Mouse (Mus musculus): ENCODE measurements around the gene Rnf227. TPM values are rescaled to one million over a fixed set of nuclear protein-coding genes. Genes with fewer than 3 reads are reported as not detected.
A peak's percentile ranks its signal among the peaks of the same experiment; 100 is the strongest.
"Not testable (repeated sequence)": the region's sequence is repeated elsewhere in the genome, so short reads cannot be mapped to it uniquely, and the experiment has no call there.

Rnf227 gene
- total RNA-seq (2017), result 10.7 and 14.6 TPM in 2 replicates

DNA sequence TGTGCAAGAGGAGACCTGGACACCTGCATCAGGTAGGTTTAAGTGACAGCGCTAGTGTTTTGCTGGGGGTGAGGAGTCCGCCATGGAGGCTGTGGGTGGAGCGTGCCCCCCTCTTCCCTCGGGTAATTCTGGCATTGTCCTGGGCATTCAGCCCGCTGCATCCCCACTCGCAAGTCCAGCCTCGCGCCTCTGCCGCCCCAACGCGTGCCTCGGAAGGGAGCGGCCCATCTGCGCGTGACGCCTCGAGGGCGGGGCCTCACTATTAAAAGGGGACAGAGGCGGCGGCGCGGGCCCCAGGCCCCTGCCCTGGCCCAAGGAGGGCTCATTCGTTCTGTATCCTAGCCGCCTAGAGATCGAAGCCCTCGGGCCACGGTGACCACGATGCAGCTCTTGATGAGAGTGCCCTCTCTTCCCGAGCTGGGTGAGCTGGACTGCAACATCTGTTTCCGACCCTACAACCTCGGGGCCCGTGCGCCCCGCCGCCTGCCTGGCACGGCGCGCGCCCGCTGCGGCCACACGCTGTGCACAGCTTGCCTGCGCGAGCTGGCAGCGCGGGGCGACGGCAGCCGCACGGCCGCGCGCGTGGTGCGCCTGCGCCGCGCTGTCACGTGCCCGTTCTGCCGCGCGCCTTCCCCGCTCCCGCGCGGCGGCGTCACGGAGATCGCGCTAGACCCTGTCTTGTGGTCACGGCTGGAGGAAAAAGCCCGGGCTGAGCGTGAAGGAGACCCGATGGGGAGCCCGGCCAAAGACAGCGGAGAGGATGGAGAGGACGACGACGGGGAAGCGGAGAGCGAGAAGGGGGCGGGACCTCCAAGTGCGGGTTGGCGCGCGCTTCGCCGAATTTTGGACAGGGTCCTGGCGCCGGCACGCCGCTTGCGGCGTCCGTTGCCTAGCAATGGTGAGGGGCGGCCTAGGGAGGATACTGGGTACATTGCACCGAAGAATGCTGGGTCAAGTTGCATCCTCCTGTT is at the start of gene Rnf227:
TSS of gene Rnf227 (plus strand) at position 301 of the 971 bp plus-strand sequence.
- ATAC-seq (replicated peaks in 1 of 2; ENCODE audit: insufficient read depth in 1 of 2, low FRiP score in 2 of 2, low TSS enrichment in 1 of 2, low read depth in 1 of 2, poor library complexity in 2 of 2, severe bottlenecking in 2 of 2), result peak; percentile 29 to 40

DNA sequence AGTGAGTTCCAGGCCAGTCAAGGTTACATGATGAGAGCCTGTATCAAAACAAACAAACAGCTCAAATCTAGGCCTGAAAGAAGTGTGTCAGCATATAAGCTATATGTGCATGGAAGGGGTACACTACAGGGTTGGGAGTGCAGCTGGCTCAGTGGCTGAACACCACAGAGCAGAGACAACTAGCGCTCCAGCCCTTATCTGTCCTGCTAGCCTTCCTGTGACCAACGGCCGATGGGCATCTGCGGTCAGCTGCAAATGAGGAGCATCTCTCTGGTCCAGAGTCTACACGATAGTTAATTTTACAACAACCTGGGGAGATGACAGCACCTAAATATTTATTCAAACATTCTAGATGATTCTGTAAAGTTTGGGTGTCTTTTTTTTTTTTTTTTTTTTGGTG is 49.1 kb upstream of the Rnf227 start:
- no peak for ATAC-seq (replicated peaks in 1 of 2; ENCODE audit: insufficient read depth in 1 of 2, low FRiP score in 2 of 2, low TSS enrichment in 1 of 2, low read depth in 1 of 2, poor library complexity in 2 of 2, severe bottlenecking in 2 of 2)

DNA sequence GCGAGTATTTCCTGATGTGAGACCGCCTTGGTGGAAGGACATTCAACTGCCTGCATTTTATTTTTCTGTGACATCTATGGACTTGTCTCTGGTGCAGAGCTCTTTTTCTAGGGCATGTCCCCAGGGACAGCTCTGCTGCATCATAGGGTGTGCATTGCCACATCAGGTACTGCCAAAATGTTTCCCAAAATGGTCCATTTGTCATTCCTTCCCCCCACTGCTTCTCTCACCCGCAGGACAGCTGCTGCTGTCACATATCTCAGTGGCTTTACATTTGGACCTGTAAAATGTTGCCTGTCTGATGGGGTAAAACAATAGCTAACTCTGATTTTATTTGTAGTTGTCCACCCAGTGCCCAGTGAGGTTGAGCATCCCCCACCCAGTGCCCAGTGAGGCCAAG is 45.0 kb upstream of the Rnf227 start:
- ATAC-seq (replicated peaks in 1 of 2; ENCODE audit: insufficient read depth in 1 of 2, low FRiP score in 2 of 2, low TSS enrichment in 1 of 2, low read depth in 1 of 2, poor library complexity in 2 of 2, severe bottlenecking in 2 of 2), result no peak

DNA sequence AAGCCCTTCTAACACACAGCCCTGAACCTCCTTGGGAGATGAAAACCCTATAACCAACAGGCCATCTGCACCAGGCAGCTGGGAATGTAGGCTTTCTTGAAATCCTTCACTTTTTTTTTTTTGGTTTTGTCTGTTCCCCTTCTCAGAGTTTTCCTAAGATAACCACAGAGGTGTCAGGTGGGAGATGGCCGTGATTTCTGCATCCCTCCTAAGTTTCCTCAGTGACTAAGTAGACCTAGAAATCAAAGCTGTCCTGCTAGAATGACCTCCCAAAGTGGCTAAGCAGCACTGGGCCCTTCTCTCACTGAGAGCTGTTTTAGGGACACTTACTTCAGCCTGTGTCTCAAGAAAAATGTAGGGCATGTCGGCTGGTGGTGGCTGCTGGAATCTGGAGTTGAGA is 42.5 kb upstream of the Rnf227 start:
- no peak for ATAC-seq (replicated peaks in 1 of 2; ENCODE audit: insufficient read depth in 1 of 2, low FRiP score in 2 of 2, low TSS enrichment in 1 of 2, low read depth in 1 of 2, poor library complexity in 2 of 2, severe bottlenecking in 2 of 2)

DNA sequence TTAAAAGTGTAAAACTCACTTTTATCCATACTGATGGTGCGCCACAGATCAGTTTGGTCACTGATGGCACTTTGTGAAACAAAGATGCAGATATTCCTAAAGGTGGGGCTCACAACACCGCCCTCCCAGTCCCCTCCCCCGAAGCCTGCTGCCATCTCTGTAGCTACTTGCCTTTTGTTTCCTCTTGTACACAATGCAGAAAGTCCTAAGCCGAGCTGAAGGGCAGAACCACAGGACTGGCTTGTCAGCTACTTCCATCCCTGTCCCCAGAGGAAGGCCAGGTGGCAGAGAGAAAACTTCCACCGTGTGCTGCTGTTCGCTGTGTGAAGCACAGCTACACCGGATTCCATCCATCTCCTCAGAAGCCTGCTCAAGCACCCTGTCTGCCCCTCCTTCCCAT is 42.0 kb upstream of the Rnf227 start:
- ATAC-seq (replicated peaks in 1 of 2; ENCODE audit: insufficient read depth in 1 of 2, low FRiP score in 2 of 2, low TSS enrichment in 1 of 2, low read depth in 1 of 2, poor library complexity in 2 of 2, severe bottlenecking in 2 of 2), result no peak

DNA sequence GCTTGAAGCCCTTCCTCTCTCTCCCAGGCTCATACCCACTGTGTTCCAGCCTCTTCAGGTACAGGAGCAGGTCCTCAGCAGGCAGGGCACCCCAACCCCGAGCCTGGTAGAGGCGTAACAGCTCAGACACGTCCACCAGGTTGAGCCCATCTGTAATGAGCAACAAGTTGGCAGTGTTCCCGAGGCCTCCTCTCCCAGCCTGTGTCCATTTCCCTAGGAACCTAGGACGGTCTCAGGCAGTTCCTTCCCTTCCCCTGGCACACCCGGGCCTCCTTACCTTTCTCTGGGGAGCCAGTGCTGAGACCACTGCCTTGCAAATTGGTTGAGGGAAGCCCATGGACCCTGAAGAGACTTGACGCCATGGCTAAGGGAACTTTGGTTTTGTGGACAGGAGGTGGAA is 37.4 kb upstream of the Rnf227 start:
- no peak for ATAC-seq (replicated peaks in 1 of 2; ENCODE audit: insufficient read depth in 1 of 2, low FRiP score in 2 of 2, low TSS enrichment in 1 of 2, low read depth in 1 of 2, poor library complexity in 2 of 2, severe bottlenecking in 2 of 2)

DNA sequence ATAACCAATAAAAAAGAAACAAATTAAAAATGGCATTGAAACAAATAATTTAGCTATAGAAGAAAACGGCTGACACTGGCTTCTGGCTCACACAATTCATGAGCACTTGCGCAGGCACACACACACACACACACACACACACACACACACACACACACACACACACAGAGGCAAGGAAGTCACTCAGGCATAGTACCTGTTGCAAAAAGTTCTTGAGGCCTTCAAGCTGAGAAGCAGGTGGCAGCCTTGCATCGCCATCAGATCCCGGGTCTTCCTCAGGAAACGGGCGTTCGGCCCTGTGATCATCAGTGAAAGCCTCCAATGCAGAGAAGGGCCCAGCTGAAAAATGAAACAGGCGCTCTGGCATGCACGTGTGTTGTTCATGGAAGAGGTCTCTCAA is 35.0 kb upstream of the Rnf227 start:
- no peak for ATAC-seq (replicated peaks in 1 of 2; ENCODE audit: insufficient read depth in 1 of 2, low FRiP score in 2 of 2, low TSS enrichment in 1 of 2, low read depth in 1 of 2, poor library complexity in 2 of 2, severe bottlenecking in 2 of 2)

DNA sequence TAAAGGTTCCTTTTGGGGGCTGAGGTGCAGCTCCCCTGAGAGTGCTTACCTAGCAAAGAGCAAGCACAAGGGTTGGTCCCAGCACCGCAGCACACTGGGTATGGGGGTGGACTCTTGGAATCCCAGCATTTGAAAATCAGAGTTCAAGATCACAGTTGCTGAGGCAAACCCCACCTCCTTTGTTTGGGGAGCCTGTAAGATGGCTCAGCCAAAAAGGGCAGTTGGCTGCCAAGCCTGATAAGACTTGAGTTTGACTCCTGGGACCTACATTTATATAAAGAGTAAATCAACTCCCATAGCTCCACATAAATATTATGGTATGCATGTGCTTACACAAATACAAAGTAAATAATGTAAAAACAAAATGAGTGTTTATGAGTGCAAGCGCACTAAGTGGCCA is 34.2 kb upstream of the Rnf227 start:
- ATAC-seq (replicated peaks in 1 of 2; ENCODE audit: insufficient read depth in 1 of 2, low FRiP score in 2 of 2, low TSS enrichment in 1 of 2, low read depth in 1 of 2, poor library complexity in 2 of 2, severe bottlenecking in 2 of 2), result no peak

DNA sequence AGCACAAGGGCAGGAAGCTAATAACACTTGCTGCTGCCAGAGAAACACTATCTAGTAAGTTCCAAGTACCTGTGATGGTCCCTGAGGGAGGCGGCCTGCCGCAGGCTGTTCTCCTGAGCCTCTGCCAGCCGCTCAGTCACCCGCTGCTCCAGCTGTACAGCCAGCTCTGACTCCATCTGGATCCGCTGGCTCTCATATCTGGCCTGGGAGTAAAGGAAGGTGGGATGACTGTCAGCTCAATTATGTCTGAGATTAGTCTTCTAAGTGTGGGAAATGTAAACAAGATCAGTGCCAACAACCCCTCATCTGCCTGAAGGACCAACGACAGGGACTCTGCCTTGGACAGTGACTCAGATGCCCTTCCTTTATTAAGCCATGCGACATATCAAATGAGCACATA is 29.0 kb upstream of the Rnf227 start:
- no peak for ATAC-seq (replicated peaks in 1 of 2; ENCODE audit: insufficient read depth in 1 of 2, low FRiP score in 2 of 2, low TSS enrichment in 1 of 2, low read depth in 1 of 2, poor library complexity in 2 of 2, severe bottlenecking in 2 of 2)

DNA sequence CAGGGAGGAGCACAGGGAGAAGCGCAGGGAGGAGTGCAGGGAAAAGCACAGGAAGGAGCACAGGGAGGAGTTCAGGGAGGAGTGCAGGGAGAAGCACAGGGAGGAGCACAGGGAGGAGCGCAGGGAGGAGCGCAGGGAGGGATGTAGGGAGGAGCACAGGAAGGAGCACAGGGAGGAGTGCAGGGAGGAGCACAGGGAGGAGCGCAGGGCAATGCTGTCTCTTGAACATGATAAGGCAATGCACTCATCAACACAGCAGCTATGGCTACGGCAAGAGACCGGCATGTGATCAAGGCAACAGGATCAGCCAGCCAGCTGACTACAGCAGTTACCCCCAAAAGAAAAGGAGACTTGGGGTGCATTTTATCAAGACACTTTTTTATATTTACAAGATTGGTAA is 23.9 kb upstream of the Rnf227 start:
- no peak for ATAC-seq (replicated peaks in 1 of 2; ENCODE audit: insufficient read depth in 1 of 2, low FRiP score in 2 of 2, low TSS enrichment in 1 of 2, low read depth in 1 of 2, poor library complexity in 2 of 2, severe bottlenecking in 2 of 2)

DNA sequence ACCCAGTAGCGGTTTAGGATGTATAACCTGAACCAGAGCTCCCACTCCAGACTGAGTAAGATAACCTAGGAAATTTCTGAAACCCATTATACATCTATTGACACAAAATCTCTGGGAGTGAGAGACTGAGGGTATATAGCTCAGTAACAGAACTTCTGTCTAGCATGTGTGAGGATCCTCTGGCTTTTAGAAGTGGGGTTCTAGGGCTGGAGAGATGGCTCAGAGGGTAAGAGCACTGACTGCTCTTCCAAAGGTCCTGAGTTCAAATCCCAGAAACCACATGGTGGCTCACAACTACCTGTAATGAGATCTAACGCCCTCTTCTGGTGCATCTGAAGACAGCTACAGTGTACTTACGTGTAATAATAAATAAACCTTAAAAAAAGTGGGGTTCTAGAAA is 22.3 kb upstream of the Rnf227 start:
- ATAC-seq (replicated peaks in 1 of 2; ENCODE audit: insufficient read depth in 1 of 2, low FRiP score in 2 of 2, low TSS enrichment in 1 of 2, low read depth in 1 of 2, poor library complexity in 2 of 2, severe bottlenecking in 2 of 2), result not testable (repeated sequence)

DNA sequence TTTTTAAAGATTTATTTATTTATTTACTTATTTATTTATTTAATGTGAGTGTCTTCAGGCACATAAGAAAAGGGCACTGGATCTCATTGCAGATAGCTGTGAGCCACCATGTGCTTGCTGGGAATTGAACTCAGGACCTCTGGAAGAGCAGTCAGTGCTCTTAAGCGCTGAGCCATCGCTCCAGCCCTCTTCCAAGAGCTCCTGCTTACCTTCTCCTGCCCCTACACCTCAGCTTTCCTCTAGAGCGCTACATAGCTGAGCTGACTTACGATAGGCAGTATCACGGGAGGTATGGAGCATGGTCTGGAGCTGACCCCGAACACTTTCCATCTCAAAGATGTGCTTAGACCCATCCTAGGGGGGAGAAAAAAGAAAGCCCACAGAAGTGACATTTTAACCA is 18.7 kb upstream of the Rnf227 start:
- no peak for ATAC-seq (replicated peaks in 1 of 2; ENCODE audit: insufficient read depth in 1 of 2, low FRiP score in 2 of 2, low TSS enrichment in 1 of 2, low read depth in 1 of 2, poor library complexity in 2 of 2, severe bottlenecking in 2 of 2)

DNA sequence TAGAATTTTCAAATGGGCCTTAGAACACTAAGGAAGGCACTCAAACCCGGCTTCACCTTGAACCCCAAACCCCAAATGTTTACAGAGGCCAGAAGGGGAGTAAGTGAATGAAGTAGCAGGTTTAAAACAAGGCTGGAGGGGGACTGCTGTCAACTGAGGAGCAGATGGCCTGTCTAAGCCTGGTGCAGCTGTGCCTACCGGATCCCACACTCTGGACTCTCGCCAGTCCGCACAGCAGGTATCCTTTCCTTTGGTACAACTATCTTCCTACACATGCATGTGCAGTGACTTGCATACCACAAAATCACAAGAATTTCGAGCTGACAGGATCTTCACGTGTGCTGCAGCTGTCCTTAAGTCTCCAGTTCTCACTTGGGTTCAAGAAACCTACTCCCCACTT is 18.3 kb upstream of the Rnf227 start:
- ATAC-seq (replicated peaks in 1 of 2; ENCODE audit: insufficient read depth in 1 of 2, low FRiP score in 2 of 2, low TSS enrichment in 1 of 2, low read depth in 1 of 2, poor library complexity in 2 of 2, severe bottlenecking in 2 of 2), result no peak

DNA sequence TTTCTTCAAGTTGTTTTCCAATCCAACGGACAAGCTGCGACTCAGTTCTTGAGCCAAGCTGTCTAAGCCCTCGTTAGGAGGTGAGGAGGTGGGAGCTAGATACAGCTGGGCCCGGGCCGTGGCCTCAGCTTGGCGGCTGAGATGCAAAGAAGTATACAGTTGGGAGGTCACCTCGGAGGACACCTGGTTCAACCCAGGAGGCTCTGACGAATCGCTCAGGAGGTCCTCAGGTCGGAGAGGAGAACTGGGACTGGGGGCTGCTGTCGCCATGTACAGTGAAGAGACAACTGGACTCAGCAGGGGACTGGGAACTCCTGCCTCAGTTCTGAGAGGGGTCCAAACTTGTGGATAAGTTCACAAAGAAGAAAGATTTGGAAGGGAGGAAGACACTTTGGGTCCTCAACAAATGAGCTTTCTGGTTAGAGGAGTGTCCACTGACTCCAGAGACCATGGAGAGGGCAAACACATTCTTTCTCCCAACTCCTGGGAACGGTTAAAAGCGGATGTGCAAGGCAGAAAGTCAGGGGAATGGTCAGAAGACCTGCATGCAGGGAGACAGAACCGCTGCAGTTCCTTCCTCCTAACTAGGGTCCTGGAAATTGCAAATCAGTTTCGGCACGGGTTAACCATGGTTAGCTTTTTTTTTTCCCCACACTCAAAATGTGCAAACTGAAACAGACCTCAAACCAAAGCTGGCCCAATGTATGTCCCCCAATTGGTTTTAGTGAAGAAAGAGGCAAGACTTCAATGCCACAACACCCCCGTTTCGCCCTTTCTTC is 17.4 kb upstream of the Rnf227 start:
- ATAC-seq (replicated peaks in 1 of 2; ENCODE audit: insufficient read depth in 1 of 2, low FRiP score in 2 of 2, low TSS enrichment in 1 of 2, low read depth in 1 of 2, poor library complexity in 2 of 2, severe bottlenecking in 2 of 2), result no peak

DNA sequence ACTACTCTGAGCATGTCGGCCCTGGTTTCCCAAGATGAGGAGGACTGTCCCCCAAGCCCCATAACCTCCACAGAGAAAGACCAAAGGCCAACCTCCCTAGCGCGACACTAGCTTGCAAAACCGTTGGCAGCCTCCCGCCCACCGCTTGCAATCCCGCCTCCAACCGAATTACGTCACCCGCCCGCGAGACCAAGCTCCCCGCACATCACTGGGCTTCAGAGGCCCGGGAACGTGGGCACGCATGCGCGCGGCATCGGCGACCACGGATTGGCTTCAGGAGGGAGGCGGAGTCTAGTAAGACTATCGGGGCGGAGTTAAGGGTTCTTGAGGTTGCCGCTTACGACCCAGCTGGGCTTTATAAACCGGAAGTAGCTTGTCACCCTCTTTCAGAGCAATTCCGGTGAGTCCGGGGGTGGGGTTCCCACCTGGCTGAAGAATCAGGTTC is 16.6 kb upstream of the Rnf227 start, which contains the start of the genes Cntrob and Trappc1:
TSS of gene Cntrob (minus strand) at position 109 of the 445 bp plus-strand sequence.
TSS of gene Trappc1 (plus strand) at position 314 of the 445 bp plus-strand sequence.
- ATAC-seq (replicated peaks in 1 of 2; ENCODE audit: insufficient read depth in 1 of 2, low FRiP score in 2 of 2, low TSS enrichment in 1 of 2, low read depth in 1 of 2, poor library complexity in 2 of 2, severe bottlenecking in 2 of 2), result peak; percentile 92

DNA sequence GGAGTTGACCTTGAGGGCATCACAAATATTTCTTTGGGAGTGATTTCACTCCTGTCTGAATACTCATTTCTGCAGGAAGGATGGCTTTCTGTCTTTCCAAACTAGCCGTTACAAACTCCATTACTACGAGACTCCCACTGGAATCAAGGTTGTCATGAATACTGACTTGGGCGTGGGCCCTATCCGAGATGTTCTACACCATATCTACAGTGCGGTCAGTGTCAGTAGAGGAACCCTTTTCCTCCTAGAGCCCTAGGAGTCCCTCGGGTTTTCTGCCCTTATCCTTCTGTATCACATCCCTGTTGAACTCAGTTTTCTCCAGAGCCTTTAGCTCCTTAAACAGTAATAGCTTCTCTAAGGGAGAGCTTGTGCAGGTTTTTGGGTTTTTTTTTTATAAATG is 15.5 kb upstream of the Rnf227 start:
- ATAC-seq (replicated peaks in 1 of 2; ENCODE audit: insufficient read depth in 1 of 2, low FRiP score in 2 of 2, low TSS enrichment in 1 of 2, low read depth in 1 of 2, poor library complexity in 2 of 2, severe bottlenecking in 2 of 2), result no peak

DNA sequence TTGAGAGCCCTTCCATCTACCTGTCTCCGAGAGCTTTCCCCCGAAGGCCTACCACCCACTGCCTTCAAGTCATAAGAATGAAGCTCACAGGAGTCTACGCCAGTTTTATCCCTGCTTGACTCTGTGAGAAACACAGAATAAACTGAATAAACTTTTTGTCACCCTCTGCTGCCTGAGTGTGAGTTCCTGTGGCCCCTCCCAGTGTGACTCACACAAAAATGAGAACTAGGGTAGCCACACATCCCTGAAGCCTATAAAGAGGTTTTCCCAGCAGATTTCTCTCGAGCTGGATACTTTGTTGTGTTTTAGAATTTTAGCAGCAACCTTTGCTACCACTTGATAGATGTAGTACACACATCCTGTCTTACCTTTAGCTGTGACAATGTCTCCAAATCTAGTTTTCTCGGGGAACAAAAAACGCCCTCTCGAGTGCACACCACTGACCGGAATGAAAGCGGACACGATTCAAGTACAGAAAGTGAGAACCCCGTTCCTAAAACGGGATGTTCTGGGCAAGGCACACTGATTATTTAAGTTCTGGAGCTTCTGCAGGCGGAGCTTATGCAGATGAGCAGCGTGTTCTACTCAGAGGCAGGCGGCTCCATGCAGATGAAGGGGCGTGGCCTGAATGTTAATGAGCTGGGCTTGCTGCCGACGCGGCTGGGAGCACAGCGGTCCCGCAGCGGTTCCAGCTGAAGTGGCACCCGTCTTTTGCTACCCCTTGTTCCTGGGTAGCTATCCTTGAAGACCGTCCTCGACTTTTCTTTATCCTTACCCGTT is 14.4 kb upstream of the Rnf227 start, which contains the start of gene Kcnab3:
TSS of gene Kcnab3 (plus strand) at position 631 of the 780 bp plus-strand sequence.
- ATAC-seq (replicated peaks in 1 of 2; ENCODE audit: insufficient read depth in 1 of 2, low FRiP score in 2 of 2, low TSS enrichment in 1 of 2, low read depth in 1 of 2, poor library complexity in 2 of 2, severe bottlenecking in 2 of 2), result peak; percentile 68 to 78

Measured in hematopoietic stem cell, adult 5-6 weeks (primary cell).